ENCODE assay signal across 9 mouse cellular contexts in genomic region chr17:35105740-35106389, GRCm38 (mm10). TPM values are rescaled to one million over a fixed set of nuclear protein-coding genes. Genes with fewer than 3 reads are reported as not detected.
DNase-seq lines count a peak whose midpoint lies in the region; ATAC-seq and TF ChIP-seq lines count a peak whose summit lies in the region.
"Had no signal": no experiment of that assay in that cellular context is flagged by ENCODE, and none has a peak within 500 bp of the region (broad histone marks: within the 10 kb centered on the region; RNA-seq: fewer than 3 reads in every experiment).

No protein-coding gene starts in this region.

- TF ChIP-seq CTCF in embryonic fibroblast, embryonic 13.5 days (IDR thresholded peaks at IDR 0.05; ENCODE audit: borderline replicate concordance, insufficient read depth, low read length), result peak; percentile 64; the same call in 1 of the 2 replicates
- TF ChIP-seq CTCF in intestine, postnatal 0 days (IDR thresholded peaks at IDR 0.05; ENCODE audit: low read depth), result peak; percentile 81
- peak; percentile 66; the same call in 1 of the 2 replicates for TF ChIP-seq CTCF in lung, adult 2 months (IDR thresholded peaks at IDR 0.05; ENCODE audit: insufficient read depth, low read length)

- no peaks in the 10 kb centered on the region for H3K9me3 ChIP-seq in intestine, postnatal 0 days (ENCODE audit: control insufficient read depth)

- 0 out of 2 replicates have a peak overlapping the region, but pooled peaks have one; percentile 21 for H3K4me2 ChIP-seq in intestine, postnatal 0 days (replicated peaks; ENCODE audit: low read depth)

- H3K9ac ChIP-seq in intestine, postnatal 0 days (ENCODE audit: low read depth, low read length), result no peak overlapping the region; the same call in 1 of the 2 replicates

- peaks cover 25% of the 10 kb centered on the region for H3K36me3 ChIP-seq in intestine, postnatal 0 days (ENCODE audit: control insufficient read depth, insufficient read depth)

- no peaks in the 10 kb centered on the region for H3K4me1 ChIP-seq in embryonic fibroblast, embryonic 13.5 days (ENCODE audit: control insufficient read depth, insufficient read depth, low read length)
- H3K4me1 ChIP-seq in intestine, postnatal 0 days (replicated peaks; ENCODE audit: control insufficient read depth, insufficient read depth, low read length), result no peaks in the 10 kb centered on the region
- no peaks in the 10 kb centered on the region for H3K4me1 ChIP-seq in lung, adult 2 months (ENCODE audit: control insufficient read depth, insufficient read depth, low read length)

- 28% methylated on average over 13 of the region's 13 CpGs for WGBS in intestine, postnatal 0 days
- 30% methylated on average over 13 of the region's 13 CpGs for WGBS in lung, adult 2 months

- H3K27ac ChIP-seq in embryonic fibroblast, embryonic 13.5 days (ENCODE audit: insufficient read depth, low read length), result no peak overlapping the region
- no peak overlapping the region for H3K27ac ChIP-seq in intestine, postnatal 0 days (ENCODE audit: low read depth, low read length)

- H3K4me3 ChIP-seq in embryonic fibroblast, embryonic 13.5 days (ENCODE audit: insufficient read depth, low read length), result no peak overlapping the region
- H3K4me3 ChIP-seq in intestine, postnatal 0 days (ENCODE audit: low read depth, low read length), result no peak overlapping the region
- no peak overlapping the region for H3K4me3 ChIP-seq in lung, adult 2 months (replicated peaks; ENCODE audit: extremely low read depth, low read depth, low read length)

- peak; percentile 33 to 37 for DNase-seq in heart, adult 18-20 months
- no peak for DNase-seq in heart, adult 11 months
- peak; percentile 50 for DNase-seq in ZHBTc4 (ENCODE audit: low read depth, low spot score)
- DNase-seq in lung, adult 2 months, result no peak
- DNase-seq in retina, postnatal 7 days (ENCODE audit: low read depth, low spot score), result peak; percentile 35
- DNase-seq in right cerebral cortex, adult 18-20 months, result no peak

- no peak for ATAC-seq in intestine, postnatal 0 days

- TF ChIP-seq POLR2A in embryonic fibroblast, embryonic 13.5 days (IDR thresholded peaks at IDR 0.05; ENCODE audit: low read depth, low read length), result no peak
- TF ChIP-seq POLR2A in lung, adult 2 months (IDR thresholded peaks at IDR 0.05; ENCODE audit: borderline replicate concordance, extremely low read depth, low read depth, low read length), result no peak

- H3K27me3 ChIP-seq in intestine, postnatal 0 days (replicated peaks; ENCODE audit: control insufficient read depth, insufficient read depth, low read length), result no peaks in the 10 kb centered on the region

RNA-seq across cellular contexts. Expression of gene Ly6g5c, which starts 2.2 kb away (rescaled TPM):
- total RNA-seq in heart, adult 18-20 months (2021), result not detected
- polyA plus RNA-seq in embryonic fibroblast, embryonic 13.5 days (2011; ENCODE audit: insufficient read length, low read depth, missing spikeins), result not detected in 2 replicates
- polyA plus RNA-seq in intestine, postnatal 0 days (2015; fragmentation: Nextera tagmentation; extraction: Ambion mirVana), result not detected in 2 replicates
- polyA plus RNA-seq in lung, adult 2 months (2012; rRNA removed), result not detected in 2 replicates
- total RNA-seq: left cerebral cortex, adult 18-20 months had no signal

RNA-seq across cellular contexts. Expression of gene Ly6g5b, which starts 9.4 kb away (rescaled TPM):
- not detected for total RNA-seq in heart, adult 18-20 months (2021)
- 0.74 TPM in 1 of 2 replicates, not detected in the other for polyA plus RNA-seq in embryonic fibroblast, embryonic 13.5 days (2011; ENCODE audit: insufficient read length, low read depth, missing spikeins)
- polyA plus RNA-seq in intestine, postnatal 0 days (2015; fragmentation: Nextera tagmentation; extraction: Ambion mirVana), result 0.46 and 0.59 TPM in 2 replicates
- 1.4 and 2.0 TPM in 2 replicates for polyA plus RNA-seq in lung, adult 2 months (2012; rRNA removed)

RNA-seq across cellular contexts. Expression of gene Gpank1, which starts 15.4 kb away (rescaled TPM):
- total RNA-seq in heart, adult 18-20 months (2021), result 10 to 100 TPM in 1 of 2 experiments, 1 to 10 TPM in 1; 7.3 to 10.5 TPM
- polyA plus RNA-seq in embryonic fibroblast, embryonic 13.5 days (2011; ENCODE audit: insufficient read length, low read depth, missing spikeins), result 8.9 and 10.2 TPM in 2 replicates
- polyA plus RNA-seq in intestine, postnatal 0 days (2015; fragmentation: Nextera tagmentation; extraction: Ambion mirVana), result 15.0 and 16.6 TPM in 2 replicates
- polyA plus RNA-seq in lung, adult 2 months (2012; rRNA removed), result 17.9 and 21.9 TPM in 2 replicates

RNA-seq across cellular contexts. Expression of gene Csnk2b, which starts 16.0 kb away (rescaled TPM):
- 100 to 1,000 TPM; 149 to 150 TPM for total RNA-seq in heart, adult 18-20 months (2021)
- polyA plus RNA-seq in embryonic fibroblast, embryonic 13.5 days (2011; ENCODE audit: insufficient read length, low read depth, missing spikeins), result 164 and 169 TPM in 2 replicates
- polyA plus RNA-seq in intestine, postnatal 0 days (2015; fragmentation: Nextera tagmentation; extraction: Ambion mirVana), result 262 and 264 TPM in 2 replicates
- 232 and 297 TPM in 2 replicates for polyA plus RNA-seq in lung, adult 2 months (2012; rRNA removed)

RNA-seq across cellular contexts. Expression of gene Abhd16a, which starts 16.8 kb away (rescaled TPM):
- 10 to 100 TPM; 55.1 to 59.5 TPM for total RNA-seq in heart, adult 18-20 months (2021)
- polyA plus RNA-seq in embryonic fibroblast, embryonic 13.5 days (2011; ENCODE audit: insufficient read length, low read depth, missing spikeins), result 31.8 and 33.9 TPM in 2 replicates
- polyA plus RNA-seq in intestine, postnatal 0 days (2015; fragmentation: Nextera tagmentation; extraction: Ambion mirVana), result 101 and 103 TPM in 2 replicates
- polyA plus RNA-seq in lung, adult 2 months (2012; rRNA removed), result 196 and 245 TPM in 2 replicates

Comparison
In these comparisons a context has a peak if more than half of its experiments do, and no peak if none do; other contexts are left out.
1. DNase-seq: peak in heart, adult 18-20 months (2 of 2), ZHBTc4 (single experiment) and retina, postnatal 7 days (single experiment); none in heart, adult 11 months (single experiment), lung, adult 2 months (single experiment) and right cerebral cortex, adult 18-20 months (single experiment).
2. Peak in every context shown above with its lines, with median percentiles within 50 percentile points of each other: CTCF ChIP-seq.